ENCODE assay signal across 15 mouse cellular contexts in the genomic region with DNA sequence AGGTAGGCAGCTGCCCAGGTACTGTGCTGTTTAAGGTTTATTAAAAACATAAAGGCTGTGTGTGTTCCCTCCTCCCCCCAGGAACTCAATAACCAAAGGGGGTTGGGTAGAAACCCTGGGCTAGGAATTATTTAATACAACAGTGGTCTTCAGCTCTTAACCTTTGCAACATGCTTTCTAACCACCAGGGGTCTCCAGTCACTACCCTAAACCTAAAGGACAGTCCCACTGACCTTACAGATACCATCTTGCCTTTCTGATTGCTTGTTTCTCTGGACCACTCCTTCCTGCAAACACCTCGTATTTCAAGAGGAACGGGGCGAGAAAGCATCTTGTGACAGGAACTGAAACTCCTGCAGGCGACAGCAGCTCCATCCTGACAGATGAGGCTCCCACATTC.
DNase-seq lines count a peak whose midpoint lies in the region; ATAC-seq and TF ChIP-seq lines count a peak whose summit lies in the region.
"Had no signal": no experiment of that assay in that cellular context is flagged by ENCODE, and none has a peak within 500 bp of the region (broad histone marks: within the 10 kb centered on the region; RNA-seq: fewer than 3 reads in every experiment).

No protein-coding gene starts in this region.

- no peaks in the 10 kb centered on the region for H3K27me3 ChIP-seq in kidney, postnatal 0 days (ENCODE audit: insufficient read depth, low read length)
- no peaks in the 10 kb centered on the region for H3K27me3 ChIP-seq in kidney, embryonic 15.5 days
- H3K27me3 ChIP-seq in forebrain, embryonic 12.5 days: no peaks in the 10 kb centered on the region
- H3K27me3 ChIP-seq: intestine, embryonic 15.5 days had no signal

- 51% methylated on average over 4 of the region's 4 CpGs for WGBS in kidney, postnatal 0 days
- 62% methylated on average over 4 of the region's 4 CpGs for WGBS in kidney, embryonic 15.5 days
- 81% methylated on average over 4 of the region's 4 CpGs for WGBS in forebrain, embryonic 12.5 days

- no peak overlapping the region for H3K4me2 ChIP-seq in kidney, postnatal 0 days (ENCODE audit: low read length)
- H3K4me2 ChIP-seq in kidney, embryonic 15.5 days: no peak overlapping the region
- H3K4me2 ChIP-seq in forebrain, embryonic 12.5 days: no peak overlapping the region
- H3K4me2 ChIP-seq: intestine, embryonic 15.5 days; midbrain, embryonic 12.5 days had no signal

- H3K9ac ChIP-seq in kidney, postnatal 0 days (ENCODE audit: low read depth, low read length): no peak overlapping the region
- H3K9ac ChIP-seq in kidney, embryonic 15.5 days: no peak overlapping the region
- H3K9ac ChIP-seq in forebrain, embryonic 12.5 days: no peak overlapping the region
- H3K9ac ChIP-seq: intestine, embryonic 15.5 days; midbrain, embryonic 12.5 days had no signal

- H3K4me3 ChIP-seq in kidney, postnatal 0 days (replicated peaks; ENCODE audit: low read depth, low read length): no peak overlapping the region
- H3K4me3 ChIP-seq in kidney, embryonic 15.5 days (replicated peaks): no peak overlapping the region
- no peak overlapping the region for H3K4me3 ChIP-seq in forebrain, embryonic 12.5 days (replicated peaks)
- H3K4me3 ChIP-seq: intestine, embryonic 15.5 days; midbrain, embryonic 12.5 days had no signal

- peak; percentile 47 for TF ChIP-seq CTCF in kidney, postnatal 0 days (IDR thresholded peaks at IDR 0.05; ENCODE audit: low read depth)

- no peaks in the 10 kb centered on the region for H3K4me1 ChIP-seq in kidney, postnatal 0 days (replicated peaks; ENCODE audit: insufficient read depth, low read length)
- H3K4me1 ChIP-seq in kidney, embryonic 15.5 days: no peaks in the 10 kb centered on the region
- H3K4me1 ChIP-seq in forebrain, embryonic 12.5 days: no peaks in the 10 kb centered on the region
- H3K4me1 ChIP-seq: intestine, embryonic 15.5 days; midbrain, embryonic 12.5 days had no signal

- H3K9me3 ChIP-seq in kidney, postnatal 0 days (replicated peaks; ENCODE audit: low read length): no peaks in the 10 kb centered on the region
- no peaks in the 10 kb centered on the region for H3K9me3 ChIP-seq in kidney, embryonic 15.5 days (replicated peaks)
- no peaks in the 10 kb centered on the region for H3K9me3 ChIP-seq in forebrain, embryonic 12.5 days
- H3K9me3 ChIP-seq: intestine, embryonic 15.5 days had no signal

- H3K27ac ChIP-seq in kidney, postnatal 0 days: no peak overlapping the region
- H3K27ac ChIP-seq in kidney, embryonic 15.5 days: no peak overlapping the region
- H3K27ac ChIP-seq in forebrain, embryonic 12.5 days: no peak overlapping the region
- H3K27ac ChIP-seq: intestine, embryonic 15.5 days; macrophage; midbrain, embryonic 12.5 days had no signal

- no peaks in the 10 kb centered on the region for H3K36me3 ChIP-seq in kidney, postnatal 0 days (ENCODE audit: insufficient read depth, low read length)
- H3K36me3 ChIP-seq in kidney, embryonic 15.5 days: no peaks in the 10 kb centered on the region
- no peaks in the 10 kb centered on the region for H3K36me3 ChIP-seq in forebrain, embryonic 12.5 days (replicated peaks)
- H3K36me3 ChIP-seq: intestine, embryonic 15.5 days; midbrain, embryonic 12.5 days had no signal

- ATAC-seq in kidney, postnatal 0 days (replicated peaks; ENCODE audit: low FRiP score, low read depth): no peak
- no peak for ATAC-seq in kidney, embryonic 15.5 days (replicated peaks; ENCODE audit: low FRiP score)
- no peak for ATAC-seq in forebrain, embryonic 12.5 days (ENCODE audit: low FRiP score)
- ATAC-seq: forebrain, embryonic 14.5 days; intestine, embryonic 15.5 days had no signal

- DNase-seq in cerebellum, postnatal 10 days: peak; percentile 22 to 38
- DNase-seq in cerebellum, postnatal 4 days (ENCODE audit: low spot score in 2 of 2): no peak
- DNase-seq in kidney, postnatal 0 days (ENCODE audit: low spot score): no peak
- DNase-seq in testis, postnatal 10 days (ENCODE audit: low spot score): peak; percentile 22
- no peak for DNase-seq in testis, postnatal 14 days (ENCODE audit: low spot score)
- DNase-seq in spleen, adult 18-20 months: no peak
- DNase-seq: cerebellum, adult 11 months; kidney, postnatal 14 days; layer of hippocampus, adult 9-11 months had no signal

Comparison
In these comparisons a context has a peak if more than half of its experiments do, and no peak if none do; other contexts are left out.
1. DNase-seq: peak in cerebellum, postnatal 10 days (2 of 2) and testis, postnatal 10 days (single experiment); none in cerebellum, postnatal 4 days (0 of 2), kidney, postnatal 0 days (single experiment), testis, postnatal 14 days (single experiment) and spleen, adult 18-20 months (0 of 2).